Mouse (Mus musculus): Measurements from ENCODE around the gene Rcan2. TPM values are rescaled to one million over a fixed set of nuclear protein-coding genes. Genes with fewer than 3 reads are reported as not detected.

Rcan2 gene
- polyA plus RNA-seq (2015; fragmentation: Nextera tagmentation; extraction: Ambion mirVana): 5.0 and 5.9 TPM in 2 replicates

DNA sequence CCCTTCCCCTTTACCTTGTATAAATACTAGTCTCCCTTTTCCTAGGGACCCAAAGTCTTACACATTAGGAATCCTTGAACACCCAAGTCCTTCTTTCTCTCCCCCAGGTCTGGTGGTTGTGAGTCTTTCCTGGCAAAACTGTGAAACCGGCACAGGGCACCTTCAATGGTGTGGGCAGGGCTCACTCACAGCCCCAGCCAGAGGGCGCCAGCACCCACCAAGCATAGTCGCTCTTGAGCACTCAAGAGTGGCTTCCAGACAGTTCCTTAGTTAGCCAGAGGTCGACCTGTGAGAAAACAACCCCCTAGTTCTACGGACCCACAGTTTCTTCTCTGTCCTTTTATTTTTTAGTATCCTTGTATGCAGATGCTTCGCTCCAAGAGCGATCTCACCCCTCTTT lies at the start of gene Rcan2:
TSS of gene Rcan2 (plus strand) at position 275 of the 400 bp plus-strand sequence.
- peak within 1 kb of the TSS; percentile 56 for H3K4me3 ChIP-seq
- H3K4me1 ChIP-seq: peaks cover 11% of the 10 kb centered on the region
- H3K9ac ChIP-seq: peak within 1 kb of the TSS; percentile 33; the same call in 1 of the 2 replicates
- ATAC-seq (ENCODE audit: insufficient number of reproducible peaks, low FRiP score, low TSS enrichment, low read depth): no peak
- H3K27me3 ChIP-seq: peaks cover 39% of the 10 kb centered on the region
- H3K36me3 ChIP-seq: no peaks in the 10 kb centered on the region
- peak within 1 kb of the TSS; percentile 98 for H3K4me2 ChIP-seq
- 1% methylated on average over 7 of the region's 7 CpGs for WGBS
- H3K27ac ChIP-seq: no peak within 1 kb of the TSS
- H3K9me3 ChIP-seq: no peaks in the 10 kb centered on the region

GRCm38 (mm10) chr17:43752811-43753210 lies 48.3 kb upstream of the Rcan2 start:
- Histone ChIP-seq H3K27ac (no peak overlapping the region), H3K4me2 (no peak overlapping the region), H3K9me3 (no peaks in the 10 kb centered on the region), H3K4me3 (no peak overlapping the region), H3K27me3 (no peaks in the 10 kb centered on the region), H3K9ac (no peak overlapping the region), H3K36me3 (peaks cover 4% of the 10 kb centered on the region; the same call in 1 of the 2 replicates), H3K4me1 (peaks cover 6% of the 10 kb centered on the region; the same call in 1 of the 2 replicates)
- no peak for ATAC-seq (ENCODE audit: insufficient number of reproducible peaks, low FRiP score, low TSS enrichment, low read depth)
- 21% methylated on average over 1 of the region's 1 CpGs for WGBS

GRCm38 (mm10) chr17:43754687-43755086 lies 46.5 kb upstream of the Rcan2 start:
- Histone ChIP-seq H3K4me3 (no peak overlapping the region), H3K9me3 (no peaks in the 10 kb centered on the region), H3K9ac (no peak overlapping the region), H3K36me3 (peaks cover 4% of the 10 kb centered on the region; the same call in 1 of the 2 replicates), H3K27me3 (no peaks in the 10 kb centered on the region), H3K4me1 (peaks cover 6% of the 10 kb centered on the region; the same call in 1 of the 2 replicates), H3K4me2 (no peak overlapping the region), H3K27ac (no peak overlapping the region)
- 54% methylated on average over 5 of the region's 5 CpGs for WGBS
- no peak for ATAC-seq (ENCODE audit: insufficient number of reproducible peaks, low FRiP score, low TSS enrichment, low read depth)

- Histone ChIP-seq H3K27me3 (no peaks in the 10 kb centered on the region), H3K36me3 (no peaks in the 10 kb centered on the region), H3K9me3 (no peaks in the 10 kb centered on the region), H3K4me2 (0 out of 2 replicates have a peak overlapping the region, but pooled peaks have one; percentile 14), H3K27ac (no peak overlapping the region), H3K4me1 (no peaks in the 10 kb centered on the region), H3K9ac (no peak overlapping the region), H3K4me3 (no peak overlapping the region)
- 0 out of 2 replicates have a peak, but pooled peaks have one; percentile 55 for ATAC-seq (ENCODE audit: insufficient number of reproducible peaks, low FRiP score, low TSS enrichment, low read depth)
- 38% methylated on average over 15 of the region's 15 CpGs for WGBS
Measured at GRCm38 (mm10) chr17:43758607-43759259, 42.4 kb upstream of the Rcan2 start.

DNA sequence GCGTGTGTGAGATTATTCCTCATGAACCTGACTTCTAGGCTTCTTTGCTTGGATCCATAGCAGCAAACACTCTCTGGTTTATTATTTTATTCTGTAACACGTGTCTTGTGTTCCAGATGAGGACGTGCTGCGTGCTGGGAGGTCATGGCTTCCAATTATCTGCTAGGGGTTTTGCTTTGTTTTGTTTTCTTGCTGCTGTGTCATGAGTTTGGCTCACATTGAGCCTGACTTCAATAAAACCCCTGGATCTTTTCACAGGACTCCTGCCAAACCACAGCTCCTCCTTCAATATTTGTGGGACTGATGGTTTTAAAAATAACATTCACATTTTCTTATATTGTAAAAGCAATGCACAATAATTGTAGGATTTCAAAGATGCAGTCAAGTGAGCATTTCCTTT lies 16.6 kb upstream of the Rcan2 start:
- Histone ChIP-seq H3K4me3 (no peak overlapping the region), H3K36me3 (no peaks in the 10 kb centered on the region), H3K9ac (no peak overlapping the region), H3K9me3 (no peaks in the 10 kb centered on the region), H3K4me1 (no peaks in the 10 kb centered on the region), H3K4me2 (no peak overlapping the region), H3K27me3 (no peaks in the 10 kb centered on the region), H3K27ac (no peak overlapping the region)
- 52% methylated on average over 4 of the region's 4 CpGs for WGBS
- no peak for ATAC-seq (ENCODE audit: insufficient number of reproducible peaks, low FRiP score, low TSS enrichment, low read depth)

GRCm38 (mm10) chr17:43788222-43788621 lies 12.9 kb upstream of the Rcan2 start:
- no peak overlapping the region for H3K4me3 ChIP-seq
- H3K9ac ChIP-seq: no peak overlapping the region
- no peaks in the 10 kb centered on the region for H3K36me3 ChIP-seq
- WGBS: 85% methylated on average over 5 of the region's 5 CpGs
- H3K9me3 ChIP-seq: no peaks in the 10 kb centered on the region
- H3K27ac ChIP-seq: no peak overlapping the region
- no peak for ATAC-seq (ENCODE audit: insufficient number of reproducible peaks, low FRiP score, low TSS enrichment, low read depth)
- H3K4me1 ChIP-seq: no peaks in the 10 kb centered on the region
- no peak overlapping the region for H3K4me2 ChIP-seq
- no peaks in the 10 kb centered on the region for H3K27me3 ChIP-seq

DNA sequence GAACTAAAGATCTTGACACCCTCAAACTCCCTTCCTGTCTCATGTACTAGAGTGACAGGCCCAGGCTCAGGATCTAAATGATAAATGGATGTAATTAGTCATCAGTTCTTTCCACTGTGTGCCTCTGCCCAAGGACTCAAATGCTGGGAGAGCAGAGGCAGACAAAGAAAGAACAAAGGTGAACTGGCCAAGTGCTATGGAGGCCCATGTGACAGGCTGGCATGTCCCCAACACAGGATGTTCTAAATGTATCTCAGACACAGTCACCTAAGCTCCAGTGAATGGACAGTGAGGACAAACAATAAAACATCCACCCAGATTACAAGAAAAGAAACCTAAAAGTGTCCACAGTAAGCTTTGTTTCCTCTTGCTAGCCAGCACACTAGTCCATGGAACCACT lies 11.8 kb upstream of the Rcan2 start:
- ATAC-seq (ENCODE audit: insufficient number of reproducible peaks, low FRiP score, low TSS enrichment, low read depth): no peak

GRCm38 (mm10) chr17:43791751-43792150 lies 9.4 kb upstream of the Rcan2 start:
- WGBS: 93% methylated on average over 3 of the region's 3 CpGs
- ATAC-seq (ENCODE audit: insufficient number of reproducible peaks, low FRiP score, low TSS enrichment, low read depth): no peak

More for the DNA sequence above, 11.8 kb upstream of the Rcan2 start:
- H3K9me3 ChIP-seq: no peaks in the 10 kb centered on the region
- no peak overlapping the region for H3K9ac ChIP-seq
- no peaks in the 10 kb centered on the region for H3K36me3 ChIP-seq
- H3K4me1 ChIP-seq: no peaks in the 10 kb centered on the region
- no peak overlapping the region for H3K4me2 ChIP-seq
- H3K4me3 ChIP-seq: no peak overlapping the region
- no peak overlapping the region for H3K27ac ChIP-seq
- no peaks in the 10 kb centered on the region for H3K27me3 ChIP-seq

DNA sequence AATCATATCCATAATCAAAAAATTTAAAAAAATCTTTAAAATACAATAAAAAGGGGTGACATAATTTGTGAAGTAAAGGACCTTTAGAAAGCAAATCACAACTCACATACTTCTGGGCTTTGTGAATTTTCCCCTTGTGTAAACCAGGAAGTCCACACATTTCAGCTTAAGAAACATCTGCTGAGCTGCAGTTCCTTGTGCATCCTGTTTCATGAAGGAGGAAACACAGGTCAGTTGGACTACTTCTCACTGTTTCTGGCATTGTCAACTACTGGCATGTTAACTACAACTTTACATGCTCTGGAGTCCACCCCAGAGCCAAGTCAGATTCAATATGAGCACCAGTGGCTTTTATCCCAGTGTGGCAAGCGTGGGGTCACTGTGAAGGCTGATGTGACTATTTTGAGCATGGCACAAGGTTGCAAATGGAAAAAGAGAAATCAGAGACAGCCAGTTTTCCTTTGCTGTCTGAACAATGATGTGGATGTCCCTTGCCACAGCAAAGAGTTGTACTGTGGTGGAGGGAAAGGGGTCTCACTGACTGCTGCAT lies 6.3 kb upstream of the Rcan2 start:
- H3K36me3 ChIP-seq: no peaks in the 10 kb centered on the region
- H3K27ac ChIP-seq: no peak overlapping the region
- no peak for ATAC-seq (ENCODE audit: insufficient number of reproducible peaks, low FRiP score, low TSS enrichment, low read depth)
- no peaks in the 10 kb centered on the region for H3K9me3 ChIP-seq
- 0 out of 2 replicates have a peak, but pooled peaks cover 5% of the 10 kb centered on the region for H3K27me3 ChIP-seq
- no peaks in the 10 kb centered on the region for H3K4me1 ChIP-seq
- 56% methylated on average over 1 of the region's 1 CpGs for WGBS
- H3K9ac ChIP-seq: no peak overlapping the region
- no peak overlapping the region for H3K4me3 ChIP-seq
- no peak overlapping the region for H3K4me2 ChIP-seq

More at GRCm38 (mm10) chr17:43791751-43792150, 9.4 kb upstream of the Rcan2 start:
- Histone ChIP-seq H3K4me2 (no peak overlapping the region), H3K27me3 (no peaks in the 10 kb centered on the region), H3K9ac (no peak overlapping the region), H3K27ac (no peak overlapping the region), H3K4me3 (no peak overlapping the region), H3K4me1 (no peaks in the 10 kb centered on the region), H3K36me3 (no peaks in the 10 kb centered on the region), H3K9me3 (no peaks in the 10 kb centered on the region)

GRCm38 (mm10) chr17:43801595-43802373 lies 633 bp downstream of the Rcan2 start:
- H3K4me2 ChIP-seq: peak overlapping the region; percentile 98
- peak overlapping the region; percentile 33; the same call in 1 of the 2 replicates for H3K9ac ChIP-seq
- H3K4me3 ChIP-seq: peak overlapping the region; percentile 56
- H3K4me1 ChIP-seq: peaks cover 11% of the 10 kb centered on the region
- no peaks in the 10 kb centered on the region for H3K36me3 ChIP-seq
- no peaks in the 10 kb centered on the region for H3K9me3 ChIP-seq
- peaks cover 39% of the 10 kb centered on the region for H3K27me3 ChIP-seq
- no peak for ATAC-seq (ENCODE audit: insufficient number of reproducible peaks, low FRiP score, low TSS enrichment, low read depth)
- no peak overlapping the region for H3K27ac ChIP-seq
- WGBS: under 1% methylated on average over 53 of the region's 55 CpGs

- WGBS: 64% methylated on average over 11 of the region's 11 CpGs
- H3K4me3 ChIP-seq: peak overlapping the region; percentile 56
- no peak overlapping the region for H3K27ac ChIP-seq
- no peak for ATAC-seq (ENCODE audit: insufficient number of reproducible peaks, low FRiP score, low TSS enrichment, low read depth)
- H3K36me3 ChIP-seq: no peaks in the 10 kb centered on the region
- H3K4me2 ChIP-seq: peak overlapping the region; percentile 98; the same call in 1 of the 2 replicates
- H3K9ac ChIP-seq: no peak overlapping the region
- H3K27me3 ChIP-seq: peaks cover 39% of the 10 kb centered on the region
- no peaks in the 10 kb centered on the region for H3K9me3 ChIP-seq
- H3K4me1 ChIP-seq: peaks cover 11% of the 10 kb centered on the region
Measured at GRCm38 (mm10) chr17:43802414-43802813, 1.3 kb downstream of the Rcan2 start.

DNA sequence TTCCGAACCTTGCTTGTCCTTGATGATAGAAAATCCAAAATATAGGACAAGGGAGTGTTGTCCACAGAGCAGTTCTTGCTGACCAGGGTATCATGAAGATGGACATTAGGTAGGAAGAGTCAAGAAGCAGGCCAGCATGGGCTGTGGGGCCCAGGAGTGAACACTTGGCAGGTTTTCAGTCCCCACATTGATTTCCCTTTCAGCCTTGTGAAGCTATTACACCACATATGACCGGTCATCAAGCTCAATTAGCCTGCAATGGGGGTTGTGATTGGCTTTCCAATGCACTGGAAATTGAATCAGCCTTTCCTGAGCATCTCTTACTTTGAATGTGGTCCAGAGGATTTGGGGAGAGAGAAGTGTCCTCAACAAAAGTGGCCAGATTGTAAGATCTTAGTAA lies 2.0 kb downstream of the Rcan2 start:
- no peak overlapping the region for H3K9ac ChIP-seq
- H3K4me3 ChIP-seq: no peak overlapping the region
- 83% methylated on average over 2 of the region's 2 CpGs for WGBS
- H3K27ac ChIP-seq: no peak overlapping the region
- H3K36me3 ChIP-seq: no peaks in the 10 kb centered on the region
- H3K4me1 ChIP-seq: peaks cover 11% of the 10 kb centered on the region
- H3K4me2 ChIP-seq: no peak overlapping the region
- no peaks in the 10 kb centered on the region for H3K9me3 ChIP-seq
- H3K27me3 ChIP-seq: peaks cover 39% of the 10 kb centered on the region
- no peak for ATAC-seq (ENCODE audit: insufficient number of reproducible peaks, low FRiP score, low TSS enrichment, low read depth)

Data from limb, embryonic 15.5 days (tissue).